Mouse (Mus musculus) liver, postnatal 0 days (tissue): ENCODE measurements around the gene Fras1. TPM values are rescaled to one million over a fixed set of nuclear protein-coding genes. Genes with fewer than 3 reads are reported as not detected.

Source experiments
- ATAC-seq: fragments of 200-750 bp; cut with Nextera tagmentation; 2 replicates; pipeline ENCODE4 v1.8.0; 2017; ENCODE audit warnings: mild to moderate bottlenecking, moderate library complexity
- DNase-seq: peaks from one replicate; pipeline ENCODE4 v3.0.0-alpha.2; 2016
- H3K27ac ChIP-seq: fragments of 300-500 bp; sonication (generic); 2 replicates; pipeline ENCODE4 v1.5.1; 2014; ENCODE audit warnings: antibody characterized with exemption, moderate library complexity, mild to moderate bottlenecking, low read depth
- H3K27me3 ChIP-seq: fragments of 300-500 bp; sonication (generic); 2 replicates; pipeline ENCODE4 v1.6.1; 2014; ENCODE audit warnings: low read length, control low read depth, mixed read lengths; ENCODE audit not compliant: insufficient read depth
- H3K36me3 ChIP-seq: fragments of 300-500 bp; sonication (generic); replicated peaks from 2 replicates; pipeline ENCODE4 v1.6.1; 2014; ENCODE audit warnings: mild to moderate bottlenecking, control low read depth, low read length, moderate library complexity, mixed read lengths; ENCODE audit not compliant: insufficient read depth
- H3K4me1 ChIP-seq: fragments of 300-500 bp; sonication (generic); 2 replicates; pipeline ENCODE4 v1.6.1; 2014; ENCODE audit warnings: antibody characterized with exemption, mild to moderate bottlenecking, control low read depth; ENCODE audit not compliant: insufficient read depth
- H3K4me2 ChIP-seq: fragments of 300-500 bp; sonication (generic); 2 replicates; pipeline ENCODE4 v1.6.1; 2014; ENCODE audit warnings: low read depth, mild to moderate bottlenecking, low read length, moderate library complexity, mixed read lengths
- H3K4me3 ChIP-seq: fragments of 300-500 bp; sonication (generic); 2 replicates; pipeline ENCODE4 v1.5.1; 2014; ENCODE audit warnings: low read depth, low read length
- H3K9ac ChIP-seq: fragments of 300-500 bp; sonication (generic); replicated peaks from 2 replicates; pipeline ENCODE4 v1.6.1; 2014; ENCODE audit warnings: mild to moderate bottlenecking, moderate library complexity
- H3K9me3 ChIP-seq: fragments of 300-500 bp; sonication (generic); 2 replicates; pipeline ENCODE4 v1.6.1; 2016; ENCODE audit warnings: mild to moderate bottlenecking, control low read depth, low read length, mixed read lengths
- CTCF ChIP-seq: sonication (generic); IDR thresholded peaks from 2 replicates; pipeline ENCODE4 v1.5.1; 2016; ENCODE audit warnings: antibody characterized with exemption, low read depth
- EP300 ChIP-seq: IDR thresholded peaks from 2 replicates; pipeline ENCODE4 v1.6.1; 2016; ENCODE audit warnings: antibody characterized with exemption, low read depth, mild to moderate bottlenecking
- WGBS: fragments of 180-500 bp; shearing (Covaris S2); extraction: QIAGEN DNeasy Blood & Tissue Kit; methylation state at CpG from one replicate; pipeline ENCODE4 v1.1.7; 2014; ENCODE audit not compliant: insufficient replicate concordance; 5-methylcytosine and 5-hydroxymethylcytosine counted together
- polyA plus RNA-seq: library from polyadenylated mRNA; unstranded; fragments of >200 nt; fragmentation: Nextera tagmentation; extraction: Ambion mirVana; gene quantifications from 2 replicates; pipeline ENCODE4 v1.2.1, GENCODE M21; 2015

Fras1 gene
- polyA plus RNA-seq, 1 experiment from 2014 or later, result 0.41 TPM

DNA sequence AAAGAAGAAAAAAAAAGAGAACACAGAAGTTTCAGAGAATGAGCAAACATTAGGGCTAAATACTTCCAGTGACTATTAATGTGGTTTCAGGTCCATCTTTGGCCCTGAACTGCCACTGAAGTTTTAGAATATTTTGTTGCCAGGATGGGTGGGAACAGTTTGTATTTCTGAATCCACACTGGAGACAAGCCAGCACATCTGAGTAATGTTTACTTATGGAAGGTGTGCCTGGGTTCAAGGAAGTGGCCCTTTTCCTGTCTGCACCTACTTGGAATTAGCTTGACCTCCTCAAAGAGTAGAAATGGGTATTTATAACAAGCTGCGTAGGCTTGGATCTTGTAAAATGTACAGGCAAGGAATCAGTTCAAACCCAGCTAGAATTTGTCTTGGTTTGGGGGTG, 422.0 kb downstream of the Fras1 start:
- 80% methylated on average over 1 of the region's 1 CpGs for WGBS
- Histone ChIP-seq H3K4me3 (no peak overlapping the region), H3K27me3 (no peaks in the 10 kb centered on the region), H3K36me3 (no peaks in the 10 kb centered on the region), H3K9me3 (no peaks in the 10 kb centered on the region), H3K4me2 (no peak overlapping the region), H3K27ac (no peak overlapping the region), H3K4me1 (no peaks in the 10 kb centered on the region; the same call in 1 of the 2 replicates), H3K9ac (no peak overlapping the region)
- DNase-seq (no peak), ATAC-seq (no peak)
- TF ChIP-seq CTCF, result no peak
- no peak for TF ChIP-seq EP300

DNA sequence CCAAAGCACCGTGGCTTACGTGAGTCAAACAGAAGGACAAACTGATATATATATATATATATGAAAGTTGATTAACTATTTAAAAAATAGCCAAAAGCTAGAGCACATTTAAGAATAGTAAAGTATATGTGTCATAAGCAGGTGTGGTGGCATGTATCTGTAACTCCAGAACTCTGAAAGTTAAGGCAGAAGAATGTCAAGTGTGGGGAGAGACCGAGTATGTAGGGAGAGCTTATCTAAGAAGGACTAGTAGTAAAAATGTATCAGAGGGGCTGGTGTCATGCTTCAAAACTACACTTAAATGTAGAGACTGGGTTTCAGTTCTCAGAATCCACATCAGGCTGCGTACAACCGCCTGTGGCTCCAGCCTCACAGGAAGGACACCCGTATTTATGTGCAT, 423.7 kb downstream of the Fras1 start:
- no peak overlapping the region for H3K9ac ChIP-seq
- TF ChIP-seq CTCF (no peak), EP300 (no peak)
- no peak overlapping the region for H3K4me2 ChIP-seq
- ATAC-seq, result no peak
- H3K4me3 ChIP-seq, result no peak overlapping the region
- H3K27ac ChIP-seq, result no peak overlapping the region
- WGBS, result 80% methylated on average over 6 of the region's 6 CpGs
- no peaks in the 10 kb centered on the region for H3K9me3 ChIP-seq
- H3K36me3 ChIP-seq, result no peaks in the 10 kb centered on the region
- DNase-seq, result no peak
- no peaks in the 10 kb centered on the region; the same call in 1 of the 2 replicates for H3K4me1 ChIP-seq
- H3K27me3 ChIP-seq, result no peaks in the 10 kb centered on the region

DNA sequence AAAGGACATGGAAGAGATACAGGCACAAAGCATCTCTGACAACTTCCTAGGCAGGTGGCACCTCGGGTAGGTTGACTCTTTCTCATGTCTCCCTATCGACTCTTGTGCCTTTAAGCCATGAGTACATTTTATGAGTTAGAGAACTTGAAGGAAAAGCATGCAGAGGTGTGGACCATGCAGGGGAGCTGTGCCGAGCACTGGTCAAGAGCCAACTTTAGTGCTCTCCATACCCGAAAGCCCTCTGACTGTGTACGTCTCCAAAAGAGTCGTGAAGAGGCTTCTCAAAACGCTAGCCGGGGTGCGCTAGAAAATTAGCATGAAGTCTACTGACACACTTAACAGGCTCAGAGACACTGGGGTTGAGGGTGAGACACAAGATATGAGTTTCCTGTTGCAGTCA, 425.4 kb downstream of the Fras1 start:
- TF ChIP-seq CTCF (no peak), EP300 (no peak)
- 81% methylated on average over 9 of the region's 9 CpGs for WGBS
- H3K4me1 ChIP-seq, result no peaks in the 10 kb centered on the region
- no peak for ATAC-seq
- H3K36me3 ChIP-seq, result no peaks in the 10 kb centered on the region
- H3K27me3 ChIP-seq, result no peaks in the 10 kb centered on the region
- no peak overlapping the region for H3K4me3 ChIP-seq
- no peak overlapping the region for H3K27ac ChIP-seq
- no peak for DNase-seq
- H3K9me3 ChIP-seq, result no peaks in the 10 kb centered on the region
- no peak overlapping the region for H3K4me2 ChIP-seq
- no peak overlapping the region for H3K9ac ChIP-seq

DNA sequence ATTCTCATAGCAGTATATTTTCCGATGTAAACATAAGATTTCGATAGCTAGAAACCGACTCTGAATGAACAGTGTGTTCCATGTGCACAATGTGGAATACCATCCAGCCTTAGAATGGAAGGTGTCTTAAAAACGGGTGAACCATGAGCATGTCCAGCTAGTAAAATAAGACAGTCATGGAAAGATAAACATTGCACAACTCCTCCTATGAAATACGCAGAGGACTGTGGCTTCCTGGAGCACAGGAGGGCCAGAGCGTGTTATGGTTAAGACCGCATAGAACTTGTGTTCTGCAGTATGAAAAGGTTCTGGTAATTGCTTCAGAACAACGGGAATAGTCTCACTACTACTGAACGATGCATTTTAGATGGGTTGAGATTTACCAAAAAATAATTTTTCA, 426.2 kb downstream of the Fras1 start:
- ATAC-seq (no peak), DNase-seq (no peak)
- WGBS, result 70% methylated on average over 9 of the region's 9 CpGs
- H3K36me3 ChIP-seq, result no peaks in the 10 kb centered on the region
- H3K27ac ChIP-seq, result no peak overlapping the region
- no peaks in the 10 kb centered on the region for H3K4me1 ChIP-seq
- no peaks in the 10 kb centered on the region for H3K9me3 ChIP-seq
- no peaks in the 10 kb centered on the region for H3K27me3 ChIP-seq
- no peak overlapping the region for H3K9ac ChIP-seq
- H3K4me3 ChIP-seq, result no peak overlapping the region
- no peak overlapping the region for H3K4me2 ChIP-seq
- TF ChIP-seq CTCF (no peak), EP300 (no peak)

DNA sequence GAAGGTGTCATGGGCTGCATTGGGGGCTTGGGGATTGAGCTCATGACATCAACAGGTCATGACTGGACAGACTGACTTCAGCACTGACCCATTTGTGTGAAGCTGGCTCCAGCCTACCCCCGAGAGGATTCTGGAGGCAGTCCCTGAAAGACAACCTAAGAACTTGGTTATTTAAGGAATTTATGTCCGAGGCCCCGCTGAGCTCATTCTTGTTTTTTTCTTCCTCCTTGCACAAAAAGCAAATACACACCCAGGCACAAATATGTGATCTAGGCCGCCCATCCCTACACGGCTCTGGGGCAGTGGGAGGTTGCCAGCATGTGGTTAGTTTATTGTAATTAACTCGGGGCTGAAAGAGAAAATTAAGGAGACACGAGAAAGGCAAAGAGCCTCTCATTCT, 428.4 kb downstream of the Fras1 start:
- no peaks in the 10 kb centered on the region; the same call in 1 of the 2 replicates for H3K4me1 ChIP-seq
- no peak overlapping the region for H3K27ac ChIP-seq
- TF ChIP-seq EP300 (no peak), CTCF (no peak)
- no peak for ATAC-seq
- no peaks in the 10 kb centered on the region for H3K36me3 ChIP-seq
- no peaks in the 10 kb centered on the region for H3K9me3 ChIP-seq
- no peaks in the 10 kb centered on the region for H3K27me3 ChIP-seq
- WGBS, result 51% methylated on average over 7 of the region's 7 CpGs
- no peak overlapping the region for H3K4me3 ChIP-seq
- no peak overlapping the region for H3K4me2 ChIP-seq
- H3K9ac ChIP-seq, result no peak overlapping the region
- DNase-seq, result no peak

DNA sequence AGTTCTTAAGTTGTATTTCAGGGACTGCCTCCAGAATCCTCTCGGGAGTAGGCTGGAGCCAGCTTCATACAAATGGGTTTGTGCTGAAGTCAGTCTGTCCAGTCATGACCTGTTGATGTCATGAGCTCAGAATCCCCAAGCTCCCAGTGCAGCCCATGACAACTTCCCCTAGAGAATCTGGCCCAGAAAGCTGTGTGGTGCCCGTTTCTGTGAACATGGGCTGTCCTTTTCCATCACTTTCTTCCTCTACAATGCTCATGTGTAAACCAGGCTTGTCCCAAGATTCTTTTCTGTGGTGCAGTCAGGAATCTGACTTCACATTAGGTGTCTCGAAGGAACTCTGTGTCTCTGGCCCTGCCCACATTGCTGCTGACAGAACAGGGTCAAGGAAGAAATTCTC, 429.3 kb downstream of the Fras1 start:
- no peaks in the 10 kb centered on the region for H3K36me3 ChIP-seq
- no peak for DNase-seq
- no peak for ATAC-seq

DNA sequence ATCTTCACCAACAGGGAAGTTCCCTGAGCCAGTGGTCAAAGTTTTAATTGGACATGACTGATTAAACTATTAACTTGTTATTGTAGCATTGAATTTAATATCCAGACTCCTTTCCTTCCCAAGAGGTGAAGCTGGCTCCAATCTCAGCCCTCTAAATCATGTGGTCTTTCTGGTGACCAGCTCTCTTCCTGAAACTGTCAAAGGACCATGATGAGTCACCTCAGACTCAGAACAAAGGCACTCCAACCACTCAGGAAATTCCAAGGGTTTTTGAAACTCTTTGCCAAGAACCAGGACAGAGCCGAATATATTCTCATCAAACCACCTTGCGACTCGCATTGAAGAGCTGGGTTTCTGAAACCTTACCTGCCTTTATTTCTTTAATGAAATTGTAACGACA, 430.5 kb downstream of the Fras1 start:
- peak; percentile 12; the same call in 1 of the 2 replicates for ATAC-seq

More for the DNA sequence above, 429.3 kb downstream of the Fras1 start:
- Histone ChIP-seq H3K9me3 (no peaks in the 10 kb centered on the region), H3K4me3 (no peak overlapping the region), H3K27ac (no peak overlapping the region), H3K4me1 (peaks cover 2% of the 10 kb centered on the region; the same call in 1 of the 2 replicates), H3K9ac (no peak overlapping the region), H3K27me3 (no peaks in the 10 kb centered on the region), H3K4me2 (no peak overlapping the region)
- TF ChIP-seq EP300, result no peak
- TF ChIP-seq CTCF, result no peak
- whole genome bisulfite sequencing, result 51% methylated on average over 3 of the region's 3 CpGs

More for the DNA sequence above, 430.5 kb downstream of the Fras1 start:
- Histone ChIP-seq H3K4me3 (no peak overlapping the region), H3K9ac (no peak overlapping the region), H3K27ac (no peak overlapping the region), H3K36me3 (no peaks in the 10 kb centered on the region), H3K4me2 (no peak overlapping the region), H3K4me1 (peaks cover 2% of the 10 kb centered on the region; the same call in 1 of the 2 replicates), H3K9me3 (no peaks in the 10 kb centered on the region), H3K27me3 (no peaks in the 10 kb centered on the region)
- no peak for DNase-seq
- no peak for TF ChIP-seq CTCF
- no peak for TF ChIP-seq EP300
- 52% methylated on average over 4 of the region's 4 CpGs for WGBS
